Mouse (Mus musculus) 3134 (cell line): ENCODE results near the gene Lin28a.

Experiments used
- DNase-seq: peaks from one replicate; pipeline ENCODE4 v3.0.0-alpha.2; 2011; ENCODE audit warnings: low spot score; ENCODE audit not compliant: insufficient read length; ENCODE audit errors: extremely low read depth

The Lin28a gene

DNA sequence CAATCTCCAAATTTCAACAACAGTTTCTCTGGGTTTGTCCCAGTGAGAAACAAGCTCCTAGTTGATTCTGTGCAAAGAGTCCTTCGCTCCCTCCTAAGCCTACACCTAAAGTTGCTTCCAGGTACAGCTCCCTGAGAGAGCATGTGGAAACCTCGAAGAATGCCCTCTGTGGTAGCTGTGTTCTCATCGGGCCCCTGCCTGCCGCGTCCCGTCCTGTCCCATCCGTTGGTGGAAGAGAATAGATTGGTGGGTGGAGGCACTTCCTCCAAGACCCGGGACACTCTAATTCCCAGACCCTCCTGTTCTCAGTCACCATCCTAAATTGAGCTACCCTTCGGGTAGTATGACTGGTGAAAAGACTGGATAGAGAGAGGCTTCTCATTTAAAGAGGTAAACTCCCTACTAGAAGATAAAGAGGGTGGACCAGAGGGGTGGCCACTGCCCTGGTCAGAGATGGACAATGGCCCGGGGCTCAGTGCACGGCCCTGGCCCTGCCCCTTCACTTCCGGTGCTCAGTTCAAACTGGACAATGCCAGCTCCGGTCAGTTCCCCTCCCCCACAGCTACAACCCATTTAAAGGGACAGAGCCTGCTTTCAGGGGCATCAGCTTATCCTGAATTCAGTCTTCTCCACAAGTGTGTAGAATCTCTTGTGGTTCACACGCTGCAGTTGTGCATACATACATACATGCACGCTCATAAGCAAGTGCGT is 1.2 kb upstream of the Lin28a start:
- DNase-seq: no peak

DNA sequence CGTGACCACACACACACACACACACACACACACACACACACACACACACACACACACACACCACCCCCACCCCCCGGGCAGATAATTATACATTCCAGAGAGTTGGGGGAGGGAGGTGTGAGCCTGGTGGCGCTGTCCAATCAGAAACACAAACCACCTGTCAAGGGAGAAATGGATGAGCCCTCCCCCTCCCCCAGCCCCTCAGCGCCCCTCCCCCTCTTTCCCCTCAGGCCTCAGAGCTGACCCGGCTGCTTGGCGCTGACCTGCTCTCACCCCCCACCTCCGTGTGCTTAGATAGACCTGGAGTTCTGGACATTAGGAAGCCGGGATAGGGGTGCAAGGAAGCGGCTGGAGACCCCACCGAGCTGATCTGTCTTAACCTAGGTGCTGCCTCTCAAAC is 569 bp upstream of the Lin28a start:
- DNase-seq: no peak

DNA sequence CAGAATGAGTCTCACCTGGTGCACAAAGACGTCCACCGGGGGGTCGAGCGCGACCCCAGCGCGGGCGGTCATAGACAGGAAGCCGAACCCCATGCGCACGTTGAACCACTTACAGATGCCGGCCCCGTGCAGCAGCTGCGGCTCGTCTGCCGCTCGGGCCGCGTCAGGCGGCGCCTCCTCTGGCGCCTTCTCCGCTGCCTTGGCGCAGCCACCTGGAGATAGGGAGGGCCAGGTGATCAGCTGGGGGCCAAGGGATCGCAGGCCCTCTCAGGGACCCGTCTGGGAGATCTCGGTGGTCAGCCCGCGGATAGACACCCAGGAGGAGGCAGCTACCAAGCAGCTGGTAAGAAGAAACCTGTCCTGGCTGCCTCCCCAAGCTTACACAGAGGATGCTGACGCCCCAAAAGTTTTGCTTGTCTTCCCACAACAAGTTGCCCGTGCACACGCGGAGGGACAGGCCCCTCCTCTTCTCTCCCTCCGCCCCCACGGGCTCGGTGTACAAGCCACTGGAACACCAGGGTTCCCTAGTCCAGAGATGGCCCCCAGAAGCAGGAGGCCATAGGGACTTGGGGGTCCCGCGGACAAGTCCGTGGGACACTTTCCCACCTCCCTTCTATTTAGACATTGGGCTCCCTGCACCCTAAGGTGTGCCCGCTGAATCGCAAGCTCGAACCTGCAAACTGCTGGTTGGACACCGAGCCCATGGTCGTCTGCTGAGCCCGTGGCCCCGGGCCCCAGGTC is 433 bp downstream of the Lin28a start:
- no peak for DNase-seq

- DNase-seq: no peak
Observed at GRCm38 (mm10) chr4:134017201-134017865, 1.3 kb downstream of the Lin28a start.

DNA sequence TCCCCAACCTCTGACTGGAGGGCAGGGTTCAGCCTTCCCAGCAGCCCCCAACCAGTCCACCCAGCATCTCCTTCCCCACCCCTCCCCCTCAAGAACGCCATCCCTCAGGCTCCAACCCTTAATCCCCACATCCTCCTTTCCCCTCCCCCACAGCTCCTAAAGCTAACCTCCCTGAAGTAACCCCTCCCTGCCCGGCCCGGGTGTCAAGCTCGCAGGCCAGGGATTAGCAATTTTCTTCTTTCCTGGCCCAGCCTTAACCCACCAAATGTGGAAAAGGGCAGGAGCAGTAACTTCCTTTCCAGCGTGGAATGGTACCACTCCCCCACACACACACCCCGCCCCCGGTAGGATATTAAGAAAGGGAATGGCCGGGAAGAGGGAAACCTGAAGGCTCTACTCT is 1.9 kb downstream of the Lin28a start:
- DNase-seq: no peak

DNA sequence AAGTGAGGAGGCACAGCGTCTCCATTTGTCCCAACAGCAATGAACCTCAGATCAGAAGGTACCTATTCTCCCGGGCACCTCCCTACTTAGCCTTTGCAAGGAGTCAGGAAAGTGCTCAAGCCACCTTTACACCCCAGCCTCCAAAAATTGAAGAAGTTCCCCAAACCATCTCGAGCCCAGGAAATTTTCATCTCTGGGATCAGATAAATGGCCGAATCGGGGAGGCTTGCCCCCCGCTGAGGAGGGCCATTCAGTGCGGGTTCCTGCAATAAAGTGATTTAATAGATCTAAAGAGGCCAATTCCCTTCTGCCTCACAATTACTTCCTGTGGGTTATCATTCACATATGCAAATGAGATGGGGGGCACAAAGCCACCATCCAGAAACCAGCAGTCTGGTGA is 2.4 kb downstream of the Lin28a start:
- no peak for DNase-seq

DNA sequence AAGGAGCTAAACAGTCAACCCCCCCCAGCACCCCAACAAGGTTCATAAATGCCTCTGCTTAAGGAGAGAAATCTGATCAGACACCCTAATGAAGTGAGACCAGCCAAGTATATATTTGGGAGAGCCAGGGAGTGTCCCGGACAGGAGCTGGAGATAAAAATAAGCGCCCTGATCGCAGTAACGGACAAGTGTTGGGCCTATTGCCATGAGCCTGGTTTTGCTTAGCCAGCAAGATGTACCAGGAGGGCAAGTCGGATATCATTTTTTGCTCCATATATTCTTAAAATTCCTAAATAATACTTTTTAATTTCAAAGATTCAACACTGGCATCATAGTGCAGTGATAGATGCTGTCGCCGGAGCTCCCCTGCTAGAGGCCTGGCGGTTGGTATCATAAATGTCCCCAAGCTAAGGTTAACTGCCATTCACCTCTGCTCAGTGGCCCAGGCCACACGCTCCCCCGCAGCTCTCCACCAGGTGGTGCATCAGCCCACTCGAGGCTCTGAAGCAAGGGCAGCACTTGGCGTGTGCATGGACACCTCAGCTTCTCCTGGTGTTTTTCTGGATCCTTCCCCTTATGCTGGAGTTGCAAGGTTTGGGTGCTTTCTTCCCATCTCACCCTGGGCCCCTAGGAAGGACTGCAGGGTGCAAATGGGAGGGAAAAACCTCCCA is 5.6 kb downstream of the Lin28a start:
- DNase-seq: no peak

DNA sequence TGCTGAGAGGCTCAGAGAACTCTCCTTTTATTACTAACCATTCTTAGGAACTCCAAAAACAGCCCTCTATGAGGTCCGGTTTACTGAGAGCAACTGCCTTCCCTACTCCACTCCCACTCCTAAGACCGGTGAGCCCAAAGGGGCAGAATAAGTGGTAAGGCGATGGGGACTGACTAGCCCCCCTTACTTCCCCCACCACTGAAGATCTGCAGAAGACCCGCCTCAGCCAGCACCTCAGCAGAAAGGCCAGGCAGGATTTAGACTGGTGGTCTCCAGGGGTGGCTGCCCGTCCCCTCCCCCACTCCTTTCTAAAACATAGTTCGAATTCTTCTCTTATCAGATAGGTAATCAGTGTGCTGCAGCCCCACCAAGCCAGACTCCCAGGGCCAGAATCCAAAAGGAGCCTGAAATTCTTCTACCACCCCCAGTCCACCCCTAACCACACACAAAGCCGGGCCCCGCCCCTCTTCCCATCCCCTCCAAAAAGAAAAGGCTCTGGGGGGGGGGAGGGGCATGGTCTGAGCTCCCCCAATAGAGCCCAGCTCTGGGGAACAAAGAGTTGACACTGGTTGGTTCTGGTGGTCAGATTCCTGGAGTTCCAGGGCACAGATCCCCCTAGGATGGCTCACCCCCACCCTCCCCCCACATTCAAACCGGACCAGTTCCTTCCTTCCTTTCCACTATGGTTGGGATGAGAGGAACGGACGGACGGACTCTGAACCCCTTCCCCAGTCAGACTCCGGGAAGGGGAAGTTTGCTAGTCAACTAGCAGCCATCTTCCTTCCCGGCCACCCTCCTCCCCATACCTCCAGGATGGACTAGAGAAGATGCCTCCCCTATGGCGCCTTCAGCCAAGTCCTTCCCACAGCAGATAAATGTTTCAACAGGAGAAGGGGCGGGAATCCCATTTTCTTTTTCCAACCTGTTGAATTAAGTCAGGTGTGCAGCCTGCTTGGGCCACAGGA is 6.9 kb downstream of the Lin28a start:
- DNase-seq: no peak

DNA sequence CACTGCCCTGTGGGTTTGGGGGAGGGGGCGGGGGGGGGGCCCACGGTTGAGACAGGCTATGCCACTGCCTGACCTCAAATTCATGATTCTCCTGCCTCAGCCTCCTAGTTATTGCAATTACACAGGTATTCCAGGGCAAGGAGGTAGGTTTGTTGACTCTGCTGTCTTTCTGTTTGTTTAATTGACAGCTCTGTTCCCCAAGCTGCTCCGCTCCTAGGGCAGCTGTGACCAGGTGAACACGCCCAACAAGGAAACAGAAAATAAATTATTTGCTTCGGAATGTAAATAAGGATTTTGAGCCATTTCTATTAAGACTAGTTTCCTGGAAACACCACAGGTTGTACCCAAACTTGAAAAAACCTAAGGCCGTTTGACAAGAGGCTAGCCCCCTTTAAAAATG is 8.9 kb downstream of the Lin28a start:
- DNase-seq: no peak

DNA sequence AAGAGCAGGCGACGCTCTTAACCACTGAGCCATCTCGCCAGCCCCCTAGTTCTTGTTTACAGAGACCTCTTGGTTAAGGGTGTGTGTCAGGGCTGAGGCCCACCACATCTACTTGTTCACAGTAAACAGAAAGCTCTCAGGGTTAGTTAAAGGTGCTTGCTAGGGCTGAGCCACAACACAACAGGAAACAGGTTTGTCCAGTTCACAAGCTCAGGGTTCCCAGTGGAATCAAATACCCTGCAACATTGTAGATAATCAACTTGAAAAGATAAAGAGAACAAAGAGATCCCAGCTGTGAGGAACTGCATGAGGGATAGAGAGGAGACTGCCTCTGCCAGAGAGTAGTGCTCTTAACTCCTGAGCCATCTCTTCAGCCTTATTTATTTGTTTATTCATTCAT is 11.8 kb downstream of the Lin28a start:
- DNase-seq: no peak

GRCm38 (mm10) chr4:134005581-134006358 is 12.9 kb downstream of the Lin28a start:
- DNase-seq: no peak

DNA sequence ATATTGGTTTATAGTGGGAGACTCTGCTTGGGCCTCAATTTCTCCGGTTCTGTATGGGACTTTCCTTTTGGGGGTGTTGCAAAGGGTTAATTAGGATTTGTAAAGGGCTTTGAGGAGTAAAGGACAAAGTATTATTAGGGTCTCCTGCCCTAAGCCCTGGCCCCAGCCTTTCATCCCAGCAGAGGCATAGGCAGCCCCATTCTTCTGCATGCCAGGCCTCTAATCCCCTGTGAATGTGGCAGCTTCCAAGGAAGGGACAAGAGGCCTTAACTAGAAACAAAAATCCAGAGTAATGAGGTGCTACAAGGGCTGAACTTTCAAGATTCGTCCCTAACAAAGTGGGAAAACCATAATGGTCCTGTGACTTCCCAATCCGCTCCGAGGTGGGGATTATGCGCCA is 15.7 kb downstream of the Lin28a start:
- no peak for DNase-seq

GRCm38 (mm10) chr4:134002246-134002645 is 16.4 kb downstream of the Lin28a start:
- no peak for DNase-seq

- DNase-seq: no peak
Observed at GRCm38 (mm10) chr4:134001710-134002109, 16.9 kb downstream of the Lin28a start.

DNA sequence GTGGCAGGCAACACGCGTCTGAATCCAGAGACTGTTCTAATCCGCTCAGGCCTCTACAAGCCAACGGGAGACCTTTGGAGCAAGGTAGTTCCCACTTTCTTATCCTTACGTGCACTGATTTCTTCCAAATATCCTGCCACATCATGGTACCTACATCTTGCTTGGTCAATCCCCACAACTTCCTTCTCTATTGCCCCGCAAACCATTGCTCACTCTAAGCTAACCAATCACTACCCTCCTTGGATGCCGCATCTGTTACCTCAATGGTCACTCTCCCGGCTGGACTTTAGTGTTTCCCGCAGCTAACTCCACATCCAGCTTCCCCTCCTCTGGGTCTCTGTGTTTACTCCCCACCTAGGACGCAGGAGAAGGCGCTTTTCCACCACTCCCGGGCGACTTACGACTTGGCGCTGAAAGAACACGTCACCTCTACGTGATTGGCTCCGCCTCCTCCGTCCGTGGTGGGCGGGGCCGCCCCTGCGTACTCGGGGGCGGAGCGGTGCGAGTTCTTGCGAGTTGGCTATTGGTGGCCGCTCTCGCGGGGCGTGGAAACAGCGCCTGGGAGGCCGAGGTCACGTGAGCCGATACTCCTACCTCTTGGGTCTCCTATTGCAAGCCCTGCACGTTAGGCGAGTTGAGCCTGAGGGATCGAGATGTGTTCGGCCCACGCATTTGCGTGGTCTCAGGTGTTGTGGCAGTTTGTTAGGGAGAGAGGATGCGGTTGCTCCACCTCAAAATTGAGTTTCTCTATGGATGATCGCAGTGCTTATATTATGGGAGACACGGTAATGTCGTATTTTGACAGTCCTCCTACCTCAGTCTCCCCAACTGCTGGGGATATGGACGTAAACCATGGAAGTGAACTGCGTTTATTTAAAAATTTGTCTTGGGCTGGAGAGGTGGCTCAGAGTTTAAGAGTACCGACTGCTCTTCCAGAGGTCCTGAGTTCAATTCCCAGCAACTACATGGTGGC is 17.9 kb downstream of the Lin28a start, which contains the start of gene Dhdds:
Gene Dhdds, minus strand, starts transcription at position 453 of the 973 bp plus-strand sequence.
- DNase-seq: peak; percentile 100

DNA sequence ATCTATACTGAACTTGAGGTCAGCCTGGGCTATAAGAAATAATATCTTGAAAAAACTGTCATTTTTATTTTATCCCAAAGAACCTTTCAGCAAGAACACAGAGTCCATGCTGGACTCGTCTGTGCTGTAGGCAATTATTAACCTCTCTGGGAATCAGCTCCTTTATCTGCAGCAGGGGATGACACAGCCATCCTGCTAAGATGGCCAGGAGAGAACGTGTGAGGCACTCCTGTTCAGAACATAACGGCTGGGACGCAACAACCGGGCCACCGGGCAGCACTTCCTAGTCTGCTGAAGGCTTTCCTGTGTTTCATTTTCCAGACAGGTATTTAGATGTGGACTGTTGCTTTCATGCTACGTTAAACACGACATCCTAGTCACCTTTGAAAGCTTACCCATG is 23.9 kb downstream of the Lin28a start:
- DNase-seq: no peak

- no peak for DNase-seq
Observed at GRCm38 (mm10) chr4:133991087-133991660, 27.5 kb downstream of the Lin28a start.

- DNase-seq: no peak
Observed at GRCm38 (mm10) chr4:133990035-133990434, 28.6 kb downstream of the Lin28a start.
